In the genomic region with DNA sequence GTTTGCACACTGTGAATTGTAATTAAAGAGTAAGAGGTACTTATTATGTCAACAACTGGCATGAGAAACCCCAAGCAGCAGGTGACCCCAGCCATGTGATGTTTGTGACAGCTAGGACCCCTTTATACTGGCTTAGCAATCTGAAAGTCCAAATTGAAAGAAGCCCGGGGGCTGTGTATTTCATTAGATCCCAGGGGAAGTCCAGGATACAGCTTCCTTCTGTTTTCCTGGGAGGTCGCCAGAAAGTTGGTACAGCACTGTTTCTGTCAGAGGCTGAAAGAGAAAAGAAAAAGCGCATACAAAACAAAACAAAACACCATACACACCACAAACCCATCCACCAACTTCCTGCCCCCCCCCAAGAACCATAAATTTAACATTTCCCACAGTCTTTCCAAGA, we compare ENCODE assay signal across 9 mouse cellular contexts.
DNase-seq lines count a peak whose midpoint lies in the region; ATAC-seq and TF ChIP-seq lines count a peak whose summit lies in the region.
"Had no signal": no experiment of that assay in that cellular context is flagged by ENCODE, and none has a peak within 500 bp of the region (broad histone marks: within the 10 kb centered on the region; RNA-seq: fewer than 3 reads in every experiment).

No protein-coding gene starts in this region.

- no peak overlapping the region for H3K4me2 ChIP-seq in heart, embryonic 11.5 days
- H3K4me2 ChIP-seq in lung, embryonic 14.5 days: no peak overlapping the region
- H3K4me2 ChIP-seq in hindbrain, postnatal 0 days (ENCODE audit: low read depth, low read length): 0 out of 2 replicates have a peak overlapping the region, but pooled peaks have one; percentile 11
- H3K4me2 ChIP-seq: liver, embryonic 11.5 days; stomach, embryonic 15.5 days had no signal

- no peak overlapping the region for H3K27ac ChIP-seq in heart, embryonic 11.5 days (ENCODE audit: low read depth, low read length)
- peak overlapping the region; percentile 13; the same call in 1 of the 2 replicates for H3K27ac ChIP-seq in lung, embryonic 14.5 days (ENCODE audit: low read depth)
- peak overlapping the region; percentile 26; the same call in 1 of the 2 replicates for H3K27ac ChIP-seq in hindbrain, postnatal 0 days
- H3K27ac ChIP-seq: stomach, embryonic 15.5 days had no signal

- H3K9ac ChIP-seq in heart, embryonic 11.5 days (ENCODE audit: low read depth, low read length): no peak overlapping the region
- H3K9ac ChIP-seq in lung, embryonic 14.5 days: no peak overlapping the region
- H3K9ac ChIP-seq in hindbrain, postnatal 0 days (replicated peaks; ENCODE audit: low read length): no peak overlapping the region
- H3K9ac ChIP-seq: stomach, embryonic 15.5 days had no signal

- no peak for TF ChIP-seq CTCF in lung, embryonic 14.5 days (IDR thresholded peaks at IDR 0.05; ENCODE audit: low read depth)
- TF ChIP-seq CTCF in hindbrain, postnatal 0 days (IDR thresholded peaks at IDR 0.05; ENCODE audit: low read depth): no peak

- peak; percentile 92 for DNase-seq in heart, adult 11 months
- peak; percentile 65 for DNase-seq in lung, embryonic 14.5 days
- DNase-seq in lung, adult 18-20 months: no peak
- DNase-seq in hindbrain, postnatal 0 days (ENCODE audit: low spot score): peak; percentile 71
- DNase-seq in lung, postnatal 14 days: peak; percentile 26
- no peak for DNase-seq in urinary bladder, postnatal 25 days (ENCODE audit: low spot score)

- no peaks in the 10 kb centered on the region for H3K27me3 ChIP-seq in heart, embryonic 11.5 days (ENCODE audit: control insufficient read depth, insufficient read depth, low read length)
- no peaks in the 10 kb centered on the region for H3K27me3 ChIP-seq in lung, embryonic 14.5 days (ENCODE audit: insufficient read depth, low read length)
- H3K27me3 ChIP-seq in hindbrain, postnatal 0 days (ENCODE audit: insufficient read depth, low read length): no peaks in the 10 kb centered on the region
- H3K27me3 ChIP-seq: stomach, embryonic 15.5 days had no signal

- no peaks in the 10 kb centered on the region for H3K9me3 ChIP-seq in heart, embryonic 11.5 days (replicated peaks; ENCODE audit: control insufficient read depth, low read length)
- H3K9me3 ChIP-seq in lung, embryonic 14.5 days (ENCODE audit: low read depth, low read length): no peaks in the 10 kb centered on the region
- no peaks in the 10 kb centered on the region for H3K9me3 ChIP-seq in hindbrain, postnatal 0 days (ENCODE audit: low read length)
- H3K9me3 ChIP-seq: stomach, embryonic 15.5 days had no signal

- ATAC-seq in heart, embryonic 11.5 days (replicated peaks; ENCODE audit: insufficient number of reproducible peaks, low FRiP score, low TSS enrichment): no peak
- ATAC-seq in lung, embryonic 14.5 days (ENCODE audit: insufficient read depth): 0 out of 2 replicates have a peak, but pooled peaks have one; percentile 40
- ATAC-seq in hindbrain, postnatal 0 days: peak; percentile 62

- H3K4me1 ChIP-seq in heart, embryonic 11.5 days (ENCODE audit: control insufficient read depth, insufficient read depth, low read length): peaks cover 18% of the 10 kb centered on the region
- H3K4me1 ChIP-seq in lung, embryonic 14.5 days (ENCODE audit: insufficient read depth): peaks cover 37% of the 10 kb centered on the region
- peaks cover 8% of the 10 kb centered on the region; the same call in 1 of the 2 replicates for H3K4me1 ChIP-seq in hindbrain, postnatal 0 days (ENCODE audit: insufficient read depth, low read length)

- WGBS in heart, embryonic 11.5 days (ENCODE audit: insufficient replicate concordance): 72% methylated on average over 3 of the region's 3 CpGs
- WGBS in lung, embryonic 14.5 days: 50% methylated on average over 3 of the region's 3 CpGs
- WGBS in hindbrain, postnatal 0 days: 9% methylated on average over 3 of the region's 3 CpGs

- no peaks in the 10 kb centered on the region for H3K36me3 ChIP-seq in heart, embryonic 11.5 days (ENCODE audit: control insufficient read depth, insufficient read depth, low read length)
- H3K36me3 ChIP-seq in lung, embryonic 14.5 days (ENCODE audit: insufficient read depth): no peaks in the 10 kb centered on the region
- H3K36me3 ChIP-seq in hindbrain, postnatal 0 days (ENCODE audit: insufficient read depth, low read length): no peaks in the 10 kb centered on the region
- H3K36me3 ChIP-seq: stomach, embryonic 15.5 days had no signal

- no peak overlapping the region for H3K4me3 ChIP-seq in heart, embryonic 11.5 days (ENCODE audit: low read depth, low read length)
- H3K4me3 ChIP-seq in lung, embryonic 14.5 days (ENCODE audit: low read depth, low read length): no peak overlapping the region
- no peak overlapping the region for H3K4me3 ChIP-seq in hindbrain, postnatal 0 days (ENCODE audit: low read length)
- H3K4me3 ChIP-seq: stomach, embryonic 15.5 days had no signal

Comparison
In these comparisons a context has a peak if more than half of its experiments do, and no peak if none do; other contexts are left out.
1. DNase-seq: peak in heart, adult 11 months (single experiment), lung, embryonic 14.5 days (single experiment), hindbrain, postnatal 0 days (single experiment) and lung, postnatal 14 days (single experiment); none in lung, adult 18-20 months (0 of 2) and urinary bladder, postnatal 25 days (single experiment).